Mouse (Mus musculus) cerebellum, adult 2 months (tissue): ENCODE data around the gene Rcc1.

Experiments used
- CTCF ChIP-seq: fragments of 200-500 bp; IDR thresholded peaks from 2 replicates; pipeline ENCODE4 v1.5.1; 2011; ENCODE audit warnings: low read depth, mild to moderate bottlenecking, control low read depth, low read length, moderate library complexity, borderline replicate concordance; ENCODE audit not compliant: insufficient read depth
- POLR2A ChIP-seq: fragments of 200-500 bp; IDR thresholded peaks from 2 replicates; pipeline ENCODE4 v1.6.1; 2011; ENCODE audit warnings: low read length, control low read depth, borderline replicate concordance; ENCODE audit not compliant: insufficient read depth

DNA sequence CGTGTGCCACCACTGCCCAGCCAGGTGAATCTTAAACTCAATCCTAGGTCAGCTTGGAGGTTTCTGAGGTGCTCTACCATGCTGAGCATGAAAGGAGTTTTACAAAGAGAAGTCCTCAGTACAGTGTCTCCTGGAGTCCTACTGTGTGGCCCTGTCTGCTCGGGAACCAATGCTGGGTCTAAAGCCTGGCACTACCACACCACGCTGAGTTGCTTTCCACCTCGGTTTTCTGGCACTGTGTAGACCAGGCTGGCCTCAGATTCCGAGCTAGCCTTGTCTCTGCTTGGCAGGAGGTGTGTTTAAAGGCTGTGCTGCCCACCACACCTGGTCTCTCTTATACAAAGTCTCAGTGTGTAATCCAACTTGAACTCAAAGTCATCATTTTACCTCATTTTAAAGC, 40.8 kb downstream of the Rcc1 start:
- TF ChIP-seq POLR2A: no peak
- TF ChIP-seq CTCF: no peak
